Mouse (Mus musculus): Measurements from ENCODE around the gene Clta.

DNA sequence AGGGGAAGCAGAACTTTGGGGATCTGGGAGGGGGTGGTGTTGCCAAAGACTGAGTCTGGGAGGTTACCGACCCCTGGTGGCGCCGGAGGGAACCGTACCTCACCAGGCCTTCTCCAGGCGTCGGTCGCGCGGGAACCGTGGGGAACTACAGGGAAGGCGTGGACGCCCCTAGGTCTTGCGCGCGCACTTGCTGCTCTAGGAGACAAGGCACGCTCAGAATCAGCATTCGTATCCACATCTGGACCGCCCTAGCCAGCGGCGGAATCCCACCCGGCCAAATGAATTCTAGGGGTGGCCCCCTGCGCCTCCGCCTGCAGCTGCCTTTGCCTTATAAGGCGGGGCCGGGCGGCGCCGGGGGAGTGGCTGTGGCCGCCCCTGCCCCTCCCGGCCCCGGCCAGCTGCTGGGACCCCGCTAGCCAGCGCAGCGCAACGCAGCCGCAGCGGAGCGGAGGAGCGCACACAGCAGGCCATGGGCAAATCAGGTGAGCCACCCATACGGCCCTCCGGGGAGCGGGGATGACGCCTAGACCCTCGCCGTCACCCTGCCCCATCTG, 46.9 kb upstream of the Clta start, which contains the start of gene Glipr2:
- TF ChIP-seq POLR2A (IDR thresholded peaks at IDR 0.05; ENCODE audit: borderline replicate concordance, control insufficient read depth, low read depth, low read length) = no peak
- peak; percentile 80 for TF ChIP-seq CTCF (IDR thresholded peaks at IDR 0.05; ENCODE audit: control insufficient read depth, insufficient read depth, low read length)
